Mouse (Mus musculus) intestine, embryonic 14.5 days (tissue): ENCODE measurements around the gene Tmem37. TPM values are rescaled to one million over a fixed set of nuclear protein-coding genes. Genes with fewer than 3 reads are reported as not detected.

Experiments
- ATAC-seq: fragments of 200-750 bp; cut with Nextera tagmentation; replicated peaks from 2 replicates; pipeline ENCODE4 v1.8.0; 2017; ENCODE audit warnings: low read depth, moderate number of reproducible peaks, moderate TSS enrichment, moderate library complexity; ENCODE audit not compliant: low FRiP score, low TSS enrichment
- DNase-seq: peaks from one replicate; pipeline ENCODE4 v3.0.0-alpha.2; 2018; ENCODE audit warnings: low spot score
- H3K27ac ChIP-seq: fragments of 300-500 bp; sonication (generic); 2 replicates; pipeline ENCODE4 v1.5.1; 2014; ENCODE audit warnings: low read depth, mild to moderate bottlenecking, control low read depth
- H3K27me3 ChIP-seq: fragments of 300-500 bp; sonication (generic); replicated peaks from 2 replicates; pipeline ENCODE4 v1.6.1; 2014; ENCODE audit warnings: low read length, control low read depth; ENCODE audit not compliant: control insufficient read depth, insufficient read depth
- H3K36me3 ChIP-seq: fragments of 300-500 bp; sonication (generic); 2 replicates; pipeline ENCODE4 v1.6.1; 2014; ENCODE audit warnings: low read length, control low read depth; ENCODE audit not compliant: control insufficient read depth, insufficient read depth
- H3K4me1 ChIP-seq: fragments of 300-500 bp; sonication (generic); replicated peaks from 2 replicates; pipeline ENCODE4 v1.6.1; 2014; ENCODE audit warnings: low read length, control low read depth, mixed read lengths; ENCODE audit not compliant: control insufficient read depth, insufficient read depth
- H3K4me2 ChIP-seq: fragments of 300-500 bp; sonication (generic); 2 replicates; pipeline ENCODE4 v1.6.1; 2014; ENCODE audit warnings: low read length
- H3K4me3 ChIP-seq: fragments of 300-500 bp; sonication (generic); 2 replicates; pipeline ENCODE4 v1.5.1; 2014; ENCODE audit warnings: low read depth, low read length, control low read depth, mixed read lengths
- H3K9ac ChIP-seq: fragments of 300-500 bp; sonication (generic); 2 replicates; pipeline ENCODE4 v1.6.1; 2014; ENCODE audit warnings: mild to moderate bottlenecking, low read length
- H3K9me3 ChIP-seq: fragments of 300-500 bp; sonication (generic); 2 replicates; pipeline ENCODE4 v1.6.1; 2016; ENCODE audit warnings: low read length, control low read depth; ENCODE audit not compliant: control insufficient read depth
- WGBS: fragments of 180-500 bp; shearing (Covaris S2); extraction: QIAGEN DNeasy Blood & Tissue Kit; methylation state at CpG from one replicate; pipeline ENCODE4 v1.1.7; 2014; 5-methylcytosine and 5-hydroxymethylcytosine counted together
- polyA plus RNA-seq: library from polyadenylated mRNA; unstranded; fragments of >200 nt; fragmentation: Nextera tagmentation; extraction: Ambion mirVana; gene quantifications from 2 replicates; pipeline ENCODE4 v1.2.1, GENCODE M21; 2014

Tmem37 gene
- polyA plus RNA-seq: 12.4 and 17.6 TPM in 2 replicates

- ATAC-seq: peak; percentile 81
- 0 out of 2 replicates have a peak, but pooled peaks cover 5% of the 10 kb centered on the region for H3K27me3 ChIP-seq
- no peak within 1 kb of the TSS for H3K27ac ChIP-seq
- H3K9ac ChIP-seq: peak within 1 kb of the TSS; percentile 31
- DNase-seq: peak; percentile 79
- 3% methylated on average over 40 of the region's 40 CpGs for WGBS
- no peaks in the 10 kb centered on the region for H3K36me3 ChIP-seq
- H3K4me2 ChIP-seq: peak within 1 kb of the TSS; percentile 72
- H3K4me3 ChIP-seq: peak within 1 kb of the TSS; percentile 28
- no peaks in the 10 kb centered on the region for H3K9me3 ChIP-seq
- peaks cover 6% of the 10 kb centered on the region for H3K4me1 ChIP-seq
Measured at GRCm38 (mm10) chr1:120073519-120074306, at the start of gene Tmem37. Gene Tmem37 (minus strand): TSS chr1:120074074.

- DNase-seq (no peak), ATAC-seq (no peak)
- H3K27ac ChIP-seq: no peak overlapping the region
- H3K4me2 ChIP-seq: no peak overlapping the region
- H3K4me3 ChIP-seq: no peak overlapping the region
- H3K9me3 ChIP-seq: no peaks in the 10 kb centered on the region
- peaks cover 5% of the 10 kb centered on the region; the same call in 1 of the 2 replicates for H3K36me3 ChIP-seq
- peaks cover 4% of the 10 kb centered on the region; the same call in 1 of the 2 replicates for H3K4me1 ChIP-seq
- no peak overlapping the region for H3K9ac ChIP-seq
- 93% methylated on average over 8 of the region's 8 CpGs for WGBS
- no peaks in the 10 kb centered on the region for H3K27me3 ChIP-seq
Measured at GRCm38 (mm10) chr1:120122634-120123383, 48.9 kb upstream of the Tmem37 start.

- ATAC-seq: no peak
- WGBS: 87% methylated on average over 9 of the region's 9 CpGs
- peak overlapping the region; percentile 63 for H3K9ac ChIP-seq
Measured at GRCm38 (mm10) chr1:120121930-120122530, 48.2 kb upstream of the Tmem37 start.

DNA sequence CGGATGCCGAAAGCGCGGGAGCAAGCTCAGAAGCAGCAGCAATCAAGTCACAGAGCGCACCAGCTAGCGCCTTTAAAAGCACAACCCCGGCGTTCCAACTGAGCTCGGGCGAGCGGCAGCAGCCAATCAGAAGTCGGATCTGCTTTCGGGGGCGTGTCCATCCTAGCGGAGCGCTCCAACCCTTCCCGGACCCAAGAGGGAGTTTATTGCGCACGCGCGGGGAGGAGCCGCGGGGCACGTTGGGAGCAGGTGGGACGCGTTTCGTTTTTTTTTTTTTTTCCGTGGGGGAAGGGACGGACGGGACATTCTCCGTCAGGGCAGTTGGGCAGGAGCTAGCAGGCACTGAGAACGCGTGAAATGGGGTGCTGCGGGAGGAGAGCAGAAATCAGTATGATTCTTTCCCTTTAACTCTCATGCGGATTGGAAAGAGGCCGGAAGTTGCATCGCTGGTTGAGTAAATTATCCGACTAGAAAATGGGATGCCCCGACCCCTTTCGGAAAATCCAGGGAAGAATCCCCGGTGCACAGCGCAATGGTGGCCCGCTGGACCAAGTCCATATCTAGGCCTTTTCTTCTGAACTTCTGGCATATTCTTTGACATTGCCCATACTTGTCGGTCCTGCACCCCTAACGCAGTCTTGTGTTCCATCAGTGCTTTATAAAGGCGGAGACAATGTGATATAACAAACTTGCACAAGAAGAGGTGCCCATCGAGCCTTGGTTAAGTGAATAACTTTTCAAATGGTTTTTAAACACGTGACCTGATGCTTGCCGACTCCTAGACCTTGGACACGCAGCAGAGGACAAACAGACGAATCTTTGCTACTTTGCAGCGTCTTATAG is 47.3 kb upstream of the Tmem37 start, which contains the start of the genes Dbi and 3110009E18Rik:
TSS of gene Dbi (minus strand) at position 110 of the 843 bp plus-strand sequence.
TSS of gene 3110009E18Rik (plus strand) at position 219 of the 843 bp plus-strand sequence.
- ATAC-seq: peak; percentile 94
- no peaks in the 10 kb centered on the region for H3K9me3 ChIP-seq
- peak within 1 kb of the TSS; percentile 80 for H3K4me2 ChIP-seq

More at GRCm38 (mm10) chr1:120121930-120122530, 48.2 kb upstream of the Tmem37 start:
- Histone ChIP-seq H3K9me3 (no peaks in the 10 kb centered on the region), H3K4me3 (peak overlapping the region; percentile 50), H3K36me3 (peaks cover 11% of the 10 kb centered on the region; the same call in 1 of the 2 replicates), H3K4me2 (peak overlapping the region; percentile 74), H3K4me1 (peaks cover 4% of the 10 kb centered on the region; the same call in 1 of the 2 replicates), H3K27ac (peak overlapping the region; percentile 94), H3K27me3 (no peaks in the 10 kb centered on the region)
- DNase-seq: no peak

DNA sequence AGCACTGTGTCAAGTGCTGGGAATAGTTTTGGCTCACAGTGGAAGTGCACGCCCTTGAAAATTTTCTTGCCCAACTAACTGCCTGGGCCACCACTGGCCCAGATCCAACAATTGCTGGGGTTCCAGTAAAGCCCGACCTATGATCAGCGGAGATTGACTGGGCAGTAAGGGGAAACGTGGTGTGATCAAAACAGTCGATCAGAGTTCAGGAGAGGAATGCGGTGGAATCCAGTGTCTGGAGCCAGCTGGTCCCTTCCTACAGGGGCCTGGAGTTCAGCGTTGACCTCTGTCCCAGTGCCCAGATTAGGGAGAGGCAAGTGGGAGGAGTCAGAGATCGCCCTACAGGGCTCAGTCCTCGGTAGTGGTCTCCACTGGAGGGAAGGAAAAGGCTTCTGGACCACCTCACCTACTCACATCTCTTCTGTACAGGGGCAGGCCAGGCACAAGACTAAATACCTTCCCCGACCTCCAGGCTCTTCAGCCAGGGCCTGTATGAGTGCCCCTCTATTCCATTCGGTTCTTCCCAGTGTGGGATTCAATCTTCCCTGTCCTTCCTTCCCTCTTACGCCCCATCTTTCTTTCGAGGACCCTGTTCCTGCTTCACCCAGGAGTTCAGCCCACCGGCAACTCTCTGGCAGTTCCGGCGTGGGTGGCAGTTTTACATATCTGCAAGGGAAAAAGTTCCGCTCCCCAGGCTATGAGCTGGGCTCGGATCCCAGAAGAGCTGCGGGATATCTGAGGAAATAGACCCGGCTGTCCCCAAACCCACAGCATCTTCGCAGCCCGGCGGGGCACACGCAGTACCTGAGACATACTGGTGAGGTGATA is 46.5 kb upstream of the Tmem37 start:
- peaks cover 23% of the 10 kb centered on the region for H3K36me3 ChIP-seq
- peak overlapping the region; percentile 52 for H3K9ac ChIP-seq
- peak; percentile 68 for ATAC-seq
- H3K4me3 ChIP-seq: peak overlapping the region; percentile 50
- peak; percentile 63 for DNase-seq
- H3K27ac ChIP-seq: peak overlapping the region; percentile 94
- H3K4me1 ChIP-seq: peaks cover 4% of the 10 kb centered on the region; the same call in 1 of the 2 replicates
- peak overlapping the region; percentile 80 for H3K4me2 ChIP-seq
- WGBS: 2% methylated on average over 23 of the region's 24 CpGs
- H3K9me3 ChIP-seq: no peaks in the 10 kb centered on the region
- H3K27me3 ChIP-seq: no peaks in the 10 kb centered on the region

More for the DNA sequence above, 47.3 kb upstream of the Tmem37 start, which contains the start of the genes Dbi and 3110009E18Rik:
- peak within 1 kb of the TSS; percentile 50 for H3K4me3 ChIP-seq
- peaks cover 14% of the 10 kb centered on the region for H3K36me3 ChIP-seq
- peak; percentile 95 for DNase-seq
- H3K27ac ChIP-seq: peak within 1 kb of the TSS; percentile 94
- H3K9ac ChIP-seq: peak within 1 kb of the TSS; percentile 63
- H3K4me1 ChIP-seq: peaks cover 4% of the 10 kb centered on the region; the same call in 1 of the 2 replicates
- 1% methylated on average over 52 of the region's 52 CpGs for WGBS
- no peaks in the 10 kb centered on the region for H3K27me3 ChIP-seq

DNA sequence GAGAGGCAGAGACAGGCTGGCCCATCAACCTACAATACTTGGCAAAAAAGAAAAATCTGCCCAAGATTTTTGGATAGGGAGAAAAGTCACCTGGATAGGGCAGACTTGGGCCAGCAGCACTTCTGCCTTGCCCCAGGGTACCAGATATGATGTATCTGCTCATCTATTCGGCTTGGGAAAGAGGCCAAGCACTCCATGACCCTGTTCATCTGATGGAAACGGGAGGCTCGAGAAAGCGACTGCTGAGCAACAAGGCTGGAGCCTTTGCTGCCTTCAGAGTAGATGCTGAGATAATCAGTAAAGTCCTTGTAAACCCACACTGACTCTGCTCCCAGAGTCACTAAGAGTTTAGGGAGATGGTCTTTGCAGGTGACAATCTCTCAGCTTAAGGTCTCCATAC is 45.5 kb upstream of the Tmem37 start:
- H3K9ac ChIP-seq: no peak overlapping the region
- H3K4me2 ChIP-seq: peak overlapping the region; percentile 80
- peaks cover 32% of the 10 kb centered on the region for H3K36me3 ChIP-seq
- H3K27ac ChIP-seq: no peak overlapping the region
- peak overlapping the region; percentile 50; the same call in 1 of the 2 replicates for H3K4me3 ChIP-seq
- DNase-seq: no peak
- H3K9me3 ChIP-seq: no peaks in the 10 kb centered on the region; the same call in 1 of the 2 replicates
- WGBS: 90% methylated on average over 4 of the region's 4 CpGs
- no peaks in the 10 kb centered on the region for H3K27me3 ChIP-seq
- no peak for ATAC-seq
- peaks cover 4% of the 10 kb centered on the region; the same call in 1 of the 2 replicates for H3K4me1 ChIP-seq

DNA sequence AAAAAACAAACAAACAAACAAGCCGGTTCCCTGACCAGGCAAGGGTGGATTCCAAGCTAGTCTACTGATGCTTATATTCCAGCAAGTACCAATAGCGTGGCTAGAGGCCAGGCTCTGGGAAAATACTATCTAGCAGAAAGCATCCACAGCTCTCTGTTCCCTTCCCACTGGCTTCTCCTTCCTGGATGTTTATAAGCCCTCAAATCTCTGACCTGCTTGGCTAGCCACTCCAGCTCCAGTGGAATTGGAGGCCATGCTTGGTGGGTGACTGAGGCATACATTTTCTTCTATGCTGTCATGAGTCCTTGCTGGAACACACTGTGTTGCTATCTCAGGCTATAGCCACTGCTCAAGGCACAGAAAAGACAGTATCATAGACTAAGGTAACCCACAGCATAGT is 45.0 kb upstream of the Tmem37 start:
- Histone ChIP-seq H3K9ac (no peak overlapping the region), H3K4me1 (peaks cover 4% of the 10 kb centered on the region; the same call in 1 of the 2 replicates), H3K4me3 (no peak overlapping the region), H3K27ac (no peak overlapping the region), H3K9me3 (no peaks in the 10 kb centered on the region; the same call in 1 of the 2 replicates), H3K36me3 (peaks cover 38% of the 10 kb centered on the region), H3K4me2 (no peak overlapping the region), H3K27me3 (no peaks in the 10 kb centered on the region)
- ATAC-seq (no peak), DNase-seq (no peak)
- WGBS: 92% methylated on average over 2 of the region's 2 CpGs
